ENCODE assay signal across 14 mouse cellular contexts in the genomic region with DNA sequence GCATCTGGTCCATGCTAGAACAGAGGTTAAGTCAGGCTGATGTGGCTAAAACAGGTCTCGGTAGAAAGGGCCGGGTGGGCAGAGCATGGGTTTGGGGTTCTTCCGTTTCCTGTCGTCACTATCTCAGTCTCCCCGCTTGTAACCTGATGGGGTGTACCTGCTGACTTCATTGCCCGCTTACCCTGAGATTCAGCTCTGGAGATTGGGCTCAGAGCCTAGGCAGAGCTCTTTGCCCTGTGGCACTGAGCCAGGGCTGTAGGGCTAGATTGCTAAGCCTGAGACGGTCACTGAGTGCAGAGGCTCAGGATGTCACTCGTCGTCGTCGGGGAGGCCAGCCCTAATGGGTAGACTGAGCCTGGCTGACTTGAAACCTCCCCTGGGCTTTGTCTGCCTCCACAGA. TPM values are rescaled to one million over a fixed set of nuclear protein-coding genes. Genes with fewer than 3 reads are reported as not detected.
DNase-seq lines count a peak whose midpoint lies in the region; ATAC-seq lines count a peak whose summit lies in the region.
"Had no signal": no experiment of that assay in that cellular context is flagged by ENCODE, and none has a peak within 500 bp of the region (broad histone marks: within the 10 kb centered on the region; RNA-seq: fewer than 3 reads in every experiment).

No protein-coding gene starts in this region.

- WGBS in heart, embryonic 15.5 days = 48% methylated on average over 11 of the region's 11 CpGs
- WGBS in lung, embryonic 16.5 days = 52% methylated on average over 11 of the region's 11 CpGs
- WGBS in forebrain, embryonic 12.5 days = 84% methylated on average over 11 of the region's 11 CpGs

- H3K27me3 ChIP-seq in heart, embryonic 15.5 days = peaks cover 23% of the 10 kb centered on the region
- peaks cover 17% of the 10 kb centered on the region for H3K27me3 ChIP-seq in lung, embryonic 16.5 days (ENCODE audit: control insufficient read depth, insufficient read depth, low read depth, low read length)
- peaks cover 32% of the 10 kb centered on the region for H3K27me3 ChIP-seq in forebrain, embryonic 12.5 days

- no peak overlapping the region for H3K9ac ChIP-seq in heart, embryonic 15.5 days
- H3K9ac ChIP-seq in lung, embryonic 16.5 days (ENCODE audit: low read length) = no peak overlapping the region; the same call in 1 of the 2 replicates
- H3K9ac ChIP-seq in forebrain, embryonic 12.5 days = no peak overlapping the region
- H3K9ac ChIP-seq: hindbrain, embryonic 13.5 days; limb, embryonic 12.5 days; lung, embryonic 14.5 days; midbrain, embryonic 12.5 days had no signal

- H3K36me3 ChIP-seq in heart, embryonic 15.5 days = no peaks in the 10 kb centered on the region
- H3K36me3 ChIP-seq in lung, embryonic 16.5 days (ENCODE audit: control insufficient read depth, insufficient read depth, low read length) = no peaks in the 10 kb centered on the region
- H3K36me3 ChIP-seq in forebrain, embryonic 12.5 days (replicated peaks) = no peaks in the 10 kb centered on the region
- H3K36me3 ChIP-seq: hindbrain, embryonic 13.5 days; limb, embryonic 12.5 days; midbrain, embryonic 12.5 days had no signal

- peak overlapping the region; percentile 29; the same call in 1 of the 2 replicates for H3K4me2 ChIP-seq in heart, embryonic 15.5 days
- H3K4me2 ChIP-seq in lung, embryonic 16.5 days (ENCODE audit: low read depth, low read length) = 0 out of 2 replicates have a peak overlapping the region, but pooled peaks have one; percentile 6
- H3K4me2 ChIP-seq in forebrain, embryonic 12.5 days = no peak overlapping the region
- H3K4me2 ChIP-seq: hindbrain, embryonic 13.5 days; limb, embryonic 12.5 days; lung, embryonic 14.5 days; midbrain, embryonic 12.5 days had no signal

- ATAC-seq in heart, embryonic 15.5 days (replicated peaks; ENCODE audit: insufficient number of reproducible peaks, insufficient read depth, low FRiP score, low read depth) = no peak
- ATAC-seq in lung, embryonic 16.5 days (ENCODE audit: low read depth) = peak; percentile 34
- no peak for ATAC-seq in forebrain, embryonic 12.5 days (ENCODE audit: low FRiP score)

- no peaks in the 10 kb centered on the region for H3K9me3 ChIP-seq in heart, embryonic 15.5 days (replicated peaks)
- H3K9me3 ChIP-seq in lung, embryonic 16.5 days (ENCODE audit: control insufficient read depth, low read length) = no peaks in the 10 kb centered on the region
- no peaks in the 10 kb centered on the region for H3K9me3 ChIP-seq in forebrain, embryonic 12.5 days
- H3K9me3 ChIP-seq: hindbrain, embryonic 13.5 days; limb, embryonic 12.5 days; midbrain, embryonic 12.5 days had no signal

- H3K27ac ChIP-seq in heart, embryonic 15.5 days = no peak overlapping the region
- H3K27ac ChIP-seq in lung, embryonic 16.5 days (ENCODE audit: low read length) = peak overlapping the region; percentile 60
- H3K27ac ChIP-seq in forebrain, embryonic 12.5 days = no peak overlapping the region
- H3K27ac ChIP-seq: hindbrain, embryonic 13.5 days; limb, embryonic 12.5 days; midbrain, embryonic 12.5 days had no signal

- no peak for DNase-seq in heart, postnatal 25 days (ENCODE audit: low spot score)
- DNase-seq in MEL-GATA-1-ER (ENCODE audit: extremely low read depth, low read depth) = peak; percentile 63
- peak; percentile 33 to 48 for DNase-seq in heart, postnatal 10 days
- DNase-seq in right cerebral cortex, postnatal 4 days = no peak
- DNase-seq: lung, embryonic 14.5 days; thymus, adult 18-20 months had no signal

- intact Hi-C loops in heart, postnatal 25 days (cut with DNase I) = no loop called here
- intact Hi-C loops in heart, postnatal 10 days (cut with DNase I) = no loop called here

- H3K4me3 ChIP-seq in heart, embryonic 15.5 days = no peak overlapping the region
- no peak overlapping the region for H3K4me3 ChIP-seq in lung, embryonic 16.5 days (ENCODE audit: low read length)
- no peak overlapping the region for H3K4me3 ChIP-seq in forebrain, embryonic 12.5 days (replicated peaks)
- H3K4me3 ChIP-seq: erythroblast, embryonic 14.5 days; hindbrain, embryonic 13.5 days; limb, embryonic 12.5 days; midbrain, embryonic 12.5 days; myocyte had no signal

- H3K4me1 ChIP-seq in heart, embryonic 15.5 days (replicated peaks) = peaks cover 31% of the 10 kb centered on the region
- peaks cover 20% of the 10 kb centered on the region for H3K4me1 ChIP-seq in lung, embryonic 16.5 days (replicated peaks; ENCODE audit: control insufficient read depth, insufficient read depth, low read length)
- H3K4me1 ChIP-seq in forebrain, embryonic 12.5 days = peaks cover 16% of the 10 kb centered on the region

RNA-seq across cellular contexts. Expression of gene Slc30a2, which starts 5.1 kb away (rescaled TPM):
- polyA plus RNA-seq in heart, embryonic 15.5 days (2015; fragmentation: Nextera tagmentation; extraction: Ambion mirVana) = 0.18 and 0.21 TPM in 2 replicates
- total RNA-seq in heart, postnatal 25 days (2021) = under 1 TPM; 0.31 to 0.36 TPM
- under 1 TPM; 0.12 to 0.69 TPM for total RNA-seq in heart, postnatal 10 days (2021)
- 0.29 and 0.43 TPM in 2 replicates for polyA plus RNA-seq in lung, embryonic 16.5 days (2015; fragmentation: Nextera tagmentation; extraction: Ambion mirVana)
- polyA plus RNA-seq in forebrain, embryonic 12.5 days (2016; fragmentation: Nextera tagmentation; extraction: Ambion mirVana) = not detected in 2 replicates
- polyA plus RNA-seq: erythroblast, embryonic 14.5 days; hindbrain, embryonic 13.5 days had no signal

RNA-seq across cellular contexts. Expression of gene Trim63, which starts 33.2 kb away (rescaled TPM):
- 137 and 156 TPM in 2 replicates for polyA plus RNA-seq in heart, embryonic 15.5 days (2015; fragmentation: Nextera tagmentation; extraction: Ambion mirVana)
- total RNA-seq in heart, postnatal 25 days (2021) = 100 to 1,000 TPM; 215 to 229 TPM
- 100 to 1,000 TPM; 238 to 242 TPM for total RNA-seq in heart, postnatal 10 days (2021)
- 2.6 and 3.1 TPM in 2 replicates for polyA plus RNA-seq in lung, embryonic 16.5 days (2015; fragmentation: Nextera tagmentation; extraction: Ambion mirVana)
- polyA plus RNA-seq in forebrain, embryonic 12.5 days (2016; fragmentation: Nextera tagmentation; extraction: Ambion mirVana) = 0.17 and 0.27 TPM in 2 replicates
- polyA plus RNA-seq: erythroblast, embryonic 14.5 days; lung, embryonic 14.5 days had no signal

RNA-seq across cellular contexts. Expression of gene Extl1, which starts 35.6 kb away (rescaled TPM):
- polyA plus RNA-seq in heart, embryonic 15.5 days (2015; fragmentation: Nextera tagmentation; extraction: Ambion mirVana) = 2.3 and 2.9 TPM in 2 replicates
- 10 to 100 TPM; 18.0 to 19.4 TPM for total RNA-seq in heart, postnatal 25 days (2021)
- total RNA-seq in heart, postnatal 10 days (2021) = 1 to 10 TPM; 4.2 to 5.4 TPM
- polyA plus RNA-seq in lung, embryonic 16.5 days (2015; fragmentation: Nextera tagmentation; extraction: Ambion mirVana) = 1.8 and 2.5 TPM in 2 replicates
- 0.32 and 0.37 TPM in 2 replicates for polyA plus RNA-seq in forebrain, embryonic 12.5 days (2016; fragmentation: Nextera tagmentation; extraction: Ambion mirVana)
- polyA plus RNA-seq: erythroblast, embryonic 14.5 days had no signal

RNA-seq across cellular contexts. Expression of gene Pafah2, which starts 48.0 kb away (rescaled TPM):
- polyA plus RNA-seq in heart, embryonic 15.5 days (2015; fragmentation: Nextera tagmentation; extraction: Ambion mirVana) = 10.3 and 10.6 TPM in 2 replicates
- total RNA-seq in heart, postnatal 25 days (2021) = 1 to 10 TPM; 7.6 to 9.2 TPM
- 10 to 100 TPM in 1 of 2 experiments, 1 to 10 TPM in 1; 9.6 to 10.2 TPM for total RNA-seq in heart, postnatal 10 days (2021)
- polyA plus RNA-seq in lung, embryonic 16.5 days (2015; fragmentation: Nextera tagmentation; extraction: Ambion mirVana) = 14.3 and 14.6 TPM in 2 replicates
- polyA plus RNA-seq in forebrain, embryonic 12.5 days (2016; fragmentation: Nextera tagmentation; extraction: Ambion mirVana) = 7.2 and 8.3 TPM in 2 replicates
- polyA plus RNA-seq: erythroblast, embryonic 14.5 days had no signal

Comparison
In these comparisons a context has a peak if more than half of its experiments do, and no peak if none do; other contexts are left out.
1. DNase-seq: peak in MEL-GATA-1-ER (single experiment) and heart, postnatal 10 days (2 of 2); none in heart, postnatal 25 days (single experiment) and right cerebral cortex, postnatal 4 days (single experiment).
2. RNA of gene Trim63, which starts 33.2 kb away (polyA plus RNA-seq): 137 to 156 TPM in heart, embryonic 15.5 days; 2.6 to 3.1 TPM in lung, embryonic 16.5 days and 0.17 to 0.27 TPM in forebrain, embryonic 12.5 days; every median in the first group is over 10 times any median in the second.